Mouse (Mus musculus) C2C12 (cell line): ENCODE measurements around the gene Chd3. TPM values are rescaled to one million over a fixed set of nuclear protein-coding genes. Genes with fewer than 3 reads are reported as not detected.

ENCODE experiments used
- H3K27me3 ChIP-seq: one replicate; pipeline ENCODE4 v1.6.1; 2011; ENCODE audit not compliant: control insufficient read depth, insufficient read depth, insufficient read length
- H3K36me3 ChIP-seq: one replicate; pipeline ENCODE4 v1.6.1; 2011; ENCODE audit not compliant: control insufficient read depth, insufficient read depth
- H3K4me3 ChIP-seq: one replicate; pipeline ENCODE4 v1.5.1; 2011; ENCODE audit warnings: mild to moderate bottlenecking, control low read depth; ENCODE audit not compliant: poor library complexity, insufficient read depth, severe bottlenecking
- H3K79me2 ChIP-seq: one replicate; pipeline ENCODE4 v1.6.1; 2011; ENCODE audit not compliant: control insufficient read depth, insufficient read depth
- H3K79me3 ChIP-seq: one replicate; pipeline ENCODE4 v1.6.1; 2011; ENCODE audit warnings: low read depth, control low read depth
- H3ac ChIP-seq: one replicate; pipeline ENCODE3; 2011; ENCODE audit warnings: low read depth; ENCODE audit not compliant: control insufficient read depth, insufficient read length
- CEBPB ChIP-seq: IDR thresholded peaks from one replicate; pipeline ENCODE4 v1.6.1; 2011; ENCODE audit warnings: low read depth, mild to moderate bottlenecking, control low read depth, moderate library complexity
- CTCF ChIP-seq: IDR thresholded peaks from one replicate; pipeline ENCODE4 v1.5.1; 2011; ENCODE audit not compliant: control insufficient read depth, insufficient read depth, insufficient read length
- FOSL1 ChIP-seq: IDR thresholded peaks from one replicate; pipeline ENCODE4 v1.8.0; 2011; ENCODE audit warnings: mild to moderate bottlenecking, low read length; ENCODE audit not compliant: poor library complexity, insufficient read depth, severe bottlenecking
- MAX ChIP-seq: IDR thresholded peaks from one replicate; pipeline ENCODE4 v1.6.1; 2011; ENCODE audit warnings: mild to moderate bottlenecking, control low read depth
- MYOD1 ChIP-seq: IDR thresholded peaks from one replicate; pipeline ENCODE4 v1.6.1; 2011; ENCODE audit warnings: low read depth; ENCODE audit not compliant: control insufficient read depth, insufficient read length
- MYOG ChIP-seq: IDR thresholded peaks from one replicate; pipeline ENCODE4 v1.6.1; 2011; ENCODE audit not compliant: control insufficient read depth, insufficient read length; ENCODE audit errors: extremely low read depth
- USF1 ChIP-seq: IDR thresholded peaks from one replicate; pipeline ENCODE4 v1.6.1; 2011; ENCODE audit warnings: low read depth, mild to moderate bottlenecking, control low read depth, moderate library complexity
- polyA plus RNA-seq: library from polyadenylated mRNA; unstranded; fragments of >200 nt; fragmentation: generic; extraction: Trizol; gene quantifications from one replicate; pipeline ENCODE4 v1.2.1, GENCODE M21; 2012; ENCODE audit warnings: missing spikeins

The Chd3 gene
- polyA plus RNA-seq, 1 experiment, result 100 TPM

- no peaks in the 10 kb centered on the region for H3K36me3 ChIP-seq
- no peak overlapping the region for H3ac ChIP-seq
- peaks cover 15% of the 10 kb centered on the region for H3K79me2 ChIP-seq
- TF ChIP-seq MYOG (no peak), CTCF (no peak), MAX (no peak), CEBPB (no peak), USF1 (no peak), MYOD1 (no peak), FOSL1 (no peak)
- peaks cover 4% of the 10 kb centered on the region for H3K79me3 ChIP-seq
- H3K4me3 ChIP-seq, result no peak overlapping the region
- H3K27me3 ChIP-seq, result no peaks in the 10 kb centered on the region
These were observed 21.3 kb upstream of the Chd3 start for GRCm38 (mm10) chr11:69390400-69391034.

DNA sequence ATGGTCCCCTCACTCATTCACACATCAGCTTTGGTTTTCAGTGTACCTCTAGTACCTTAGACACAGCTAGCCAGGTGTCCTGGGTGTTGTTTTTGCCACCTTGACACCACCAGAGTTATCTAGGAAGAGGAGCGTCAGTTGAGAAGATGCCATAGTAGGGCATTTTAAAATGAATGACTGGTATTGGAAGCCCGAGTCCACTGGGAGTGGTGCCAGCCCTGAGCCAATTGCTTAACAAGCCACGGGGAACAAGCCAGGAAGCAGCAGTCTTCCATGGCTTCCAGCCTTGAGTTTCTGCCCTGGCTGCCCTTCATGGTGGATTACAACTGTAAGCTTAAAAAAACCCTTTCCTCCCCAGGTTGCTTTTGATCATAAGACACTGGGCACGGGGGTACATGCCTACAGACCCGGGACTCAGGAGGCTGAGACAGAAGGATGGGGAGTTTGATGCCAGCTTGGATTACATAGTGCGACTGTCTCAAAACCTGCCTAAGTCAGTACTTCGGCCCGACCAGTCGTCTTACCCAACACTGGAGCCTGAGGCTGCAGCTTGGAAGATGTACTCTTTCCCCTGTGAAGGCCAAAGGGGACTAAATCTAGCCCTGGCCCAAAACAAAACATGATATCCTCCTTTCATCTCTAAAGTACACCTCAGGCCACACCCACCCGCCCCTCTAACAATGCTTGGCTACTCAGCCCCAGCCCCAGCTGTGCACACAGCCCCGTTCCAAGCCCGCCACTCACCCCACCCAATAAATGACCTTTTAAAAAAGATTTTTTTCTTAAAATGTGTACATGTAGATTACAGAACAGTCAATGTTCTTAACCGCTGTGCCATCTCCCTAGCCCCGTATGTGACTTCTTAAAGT lies 20.6 kb upstream of the Chd3 start:
- TF ChIP-seq USF1, result no peak
- no peak for TF ChIP-seq CEBPB
- TF ChIP-seq CTCF, result no peak
- no peak for TF ChIP-seq FOSL1
- TF ChIP-seq MAX, result no peak
- TF ChIP-seq MYOG, result no peak
- no peak for TF ChIP-seq MYOD1
- Histone ChIP-seq H3K27me3 (no peaks in the 10 kb centered on the region), H3K79me3 (peaks cover 3% of the 10 kb centered on the region), H3ac (no peak overlapping the region), H3K36me3 (no peaks in the 10 kb centered on the region), H3K4me3 (no peak overlapping the region), H3K79me2 (peaks cover 13% of the 10 kb centered on the region)

- H3K36me3 ChIP-seq, result no peaks in the 10 kb centered on the region
- H3K79me2 ChIP-seq, result peaks cover 2% of the 10 kb centered on the region
- no peak overlapping the region for H3K4me3 ChIP-seq
- no peaks in the 10 kb centered on the region for H3K27me3 ChIP-seq
- no peaks in the 10 kb centered on the region for H3K79me3 ChIP-seq
- H3ac ChIP-seq, result no peak overlapping the region
- TF ChIP-seq FOSL1 (no peak), USF1 (no peak)
These were observed 19.5 kb upstream of the Chd3 start for GRCm38 (mm10) chr11:69388680-69389079.

DNA sequence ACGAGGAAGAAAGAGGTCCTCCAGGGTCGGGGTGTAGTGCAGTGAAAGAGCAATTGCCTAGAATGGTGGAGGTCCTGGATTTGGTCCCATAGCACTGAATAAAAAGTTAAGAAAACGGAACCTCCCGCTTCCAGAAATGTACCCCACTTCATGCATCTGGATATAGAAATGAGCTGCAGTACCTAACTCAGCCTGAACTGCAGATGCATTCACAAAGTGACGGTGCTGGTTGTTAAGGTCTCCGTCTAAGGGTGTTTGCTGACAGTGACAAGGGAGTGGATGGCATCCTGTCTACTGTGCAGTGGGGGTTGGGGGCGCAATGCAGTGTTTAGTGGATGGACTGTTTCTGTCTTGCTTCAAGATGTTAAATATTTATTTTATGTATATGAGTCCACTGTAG lies 17.6 kb upstream of the Chd3 start:
- Histone ChIP-seq H3K79me2 (no peaks in the 10 kb centered on the region), H3K27me3 (no peaks in the 10 kb centered on the region), H3K36me3 (no peaks in the 10 kb centered on the region), H3ac (no peak overlapping the region), H3K4me3 (no peak overlapping the region), H3K79me3 (no peaks in the 10 kb centered on the region)
- no peak for TF ChIP-seq MYOG
- no peak for TF ChIP-seq USF1
- TF ChIP-seq MYOD1, result no peak
- TF ChIP-seq MAX, result no peak
- TF ChIP-seq CEBPB, result no peak
- TF ChIP-seq FOSL1, result no peak
- no peak for TF ChIP-seq CTCF

- no peak for TF ChIP-seq CTCF
- TF ChIP-seq USF1, result no peak
- no peak for TF ChIP-seq CEBPB
- no peak for TF ChIP-seq MAX
- TF ChIP-seq MYOD1, result no peak
- TF ChIP-seq MYOG, result no peak
- no peak for TF ChIP-seq FOSL1
These were observed 15.8 kb upstream of the Chd3 start for GRCm38 (mm10) chr11:69384979-69385378.

GRCm38 (mm10) chr11:69382478-69383105 lies 13.4 kb upstream of the Chd3 start:
- Histone ChIP-seq H3ac (peak overlapping the region; percentile 25), H3K36me3 (no peaks in the 10 kb centered on the region), H3K79me2 (no peaks in the 10 kb centered on the region), H3K79me3 (no peaks in the 10 kb centered on the region), H3K4me3 (no peak overlapping the region), H3K27me3 (no peaks in the 10 kb centered on the region)
- peak; percentile 24 for TF ChIP-seq MAX
- TF ChIP-seq FOSL1, result no peak
- TF ChIP-seq MYOD1, result no peak

More at GRCm38 (mm10) chr11:69384979-69385378, 15.8 kb upstream of the Chd3 start:
- Histone ChIP-seq H3K79me3 (no peaks in the 10 kb centered on the region), H3K36me3 (no peaks in the 10 kb centered on the region), H3K4me3 (no peak overlapping the region), H3K79me2 (no peaks in the 10 kb centered on the region), H3ac (no peak overlapping the region), H3K27me3 (no peaks in the 10 kb centered on the region)
